Mouse (Mus musculus): ENCODE data around the gene Aspdh.

Aspdh gene

DNA sequence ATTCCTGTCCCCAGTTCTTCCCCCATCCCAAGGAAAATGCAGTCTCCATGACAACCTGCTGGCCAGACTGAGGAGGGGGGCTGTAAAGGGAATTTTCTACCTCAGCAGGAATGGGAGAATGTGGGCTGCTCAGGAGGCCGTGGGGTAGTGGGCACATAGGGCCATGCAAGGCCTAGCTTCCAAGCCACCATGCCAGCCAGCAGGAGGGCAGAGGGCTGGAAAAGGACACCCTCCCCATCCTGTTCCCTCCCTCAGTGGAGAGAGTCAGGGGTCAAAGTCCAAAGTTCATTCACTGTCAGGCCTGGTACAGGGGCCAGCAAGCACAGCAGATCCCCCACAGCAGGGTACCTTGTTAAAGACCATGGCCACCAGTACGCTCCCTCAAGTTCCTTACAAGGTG lies at the start of gene Aspdh:
Gene Aspdh, plus strand, starts transcription at position 281 of the 400 bp plus-strand sequence.
- in situ Hi-C loops (cut with MboI, MseI) = no loop called here

DNA sequence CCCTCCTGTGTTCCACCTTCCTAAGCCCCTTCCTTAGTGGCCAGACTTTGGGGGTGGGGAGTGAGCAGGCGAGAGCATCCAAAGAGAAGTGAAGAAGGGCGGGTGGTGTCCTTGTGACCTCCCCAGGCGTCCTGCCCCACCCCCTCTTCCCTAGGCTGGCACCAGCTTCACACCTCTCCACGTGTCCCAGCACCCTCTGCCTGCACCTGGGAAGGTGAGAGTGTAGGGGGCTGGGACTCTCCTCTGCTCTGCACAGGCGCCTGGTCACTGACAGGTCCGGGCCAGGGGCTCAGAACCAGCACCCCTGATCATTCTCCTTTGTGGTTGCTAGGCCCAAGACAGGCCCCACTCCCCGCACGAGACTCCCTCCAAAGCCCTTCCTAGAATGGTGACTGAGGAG lies 37.5 kb upstream of the Aspdh start:
- in situ Hi-C loops (cut with MboI, MseI) = no loop called here

GRCm38 (mm10) chr7:44428171-44428950 lies 36.8 kb upstream of the Aspdh start:
- in situ Hi-C loops (cut with MboI, MseI) = no loop called here

DNA sequence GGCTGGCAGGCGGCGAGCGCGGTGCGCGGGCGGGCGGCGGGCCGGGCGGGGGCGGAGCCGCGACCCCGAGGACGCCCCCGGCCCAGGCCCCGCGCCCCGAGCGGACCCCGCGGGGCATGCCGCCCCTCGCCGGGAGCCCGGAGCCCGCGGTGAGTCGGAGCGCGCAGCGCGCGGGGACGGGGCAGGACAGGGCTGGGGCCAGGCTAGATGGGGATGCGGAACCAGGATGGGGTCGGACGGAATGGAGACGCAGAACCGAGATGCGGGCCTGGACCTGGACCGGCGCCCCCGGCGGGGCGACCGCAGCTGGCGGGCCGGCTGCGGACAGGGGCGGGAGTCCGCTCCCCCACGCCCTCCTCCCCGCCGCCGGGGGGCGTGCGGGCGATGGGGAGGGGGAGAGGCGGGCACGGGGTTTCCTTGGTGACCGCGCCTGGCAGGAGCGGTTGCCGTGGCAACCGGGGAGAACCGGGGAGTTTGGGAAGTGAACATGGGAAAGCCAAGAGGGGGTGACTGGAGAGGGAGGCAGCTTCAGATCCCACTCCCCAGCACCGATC lies 36.1 kb upstream of the Aspdh start, which contains the start of gene Lrrc4b:
Gene Lrrc4b, plus strand, starts transcription at position 51 of the 554 bp plus-strand sequence.
- in situ Hi-C loops (cut with MboI, MseI) = no loop called here

GRCm38 (mm10) chr7:44429534-44430488 lies 35.4 kb upstream of the Aspdh start:
- in situ Hi-C loops (cut with MboI, MseI) = loop anchor here (10.0 kb wide), 1 partner anchor 655 kb away; the partner anchor contains the start of gene Klk11

- in situ Hi-C loops (cut with MboI, MseI) = loop anchor here (10.0 kb wide), 1 partner anchor 658 kb away; the partner anchor contains the start of gene Klk11
Observed at GRCm38 (mm10) chr7:44432550-44432949, 32.6 kb upstream of the Aspdh start.

- in situ Hi-C loops (cut with MboI, MseI) = loop anchor here (10.0 kb wide), 1 partner anchor 659 kb away; the partner anchor contains the start of gene Klk11
Observed at GRCm38 (mm10) chr7:44433371-44433770, 31.8 kb upstream of the Aspdh start.

GRCm38 (mm10) chr7:44434089-44434488 lies 31.1 kb upstream of the Aspdh start:
- in situ Hi-C loops (cut with MboI, MseI) = loop anchor here (10.0 kb wide), 1 partner anchor 659 kb away; the partner anchor contains the start of gene Klk11

GRCm38 (mm10) chr7:44435796-44436195 lies 29.4 kb upstream of the Aspdh start:
- in situ Hi-C loops (cut with MboI, MseI) = loop anchor here (10.0 kb wide), 1 partner anchor 661 kb away; the partner anchor contains the start of gene Klk11

GRCm38 (mm10) chr7:44436267-44436666 lies 28.9 kb upstream of the Aspdh start:
- in situ Hi-C loops (cut with MboI, MseI) = loop anchor here (10.0 kb wide), 1 partner anchor 661 kb away; the partner anchor contains the start of gene Klk11

GRCm38 (mm10) chr7:44437188-44437587 lies 28.0 kb upstream of the Aspdh start:
- in situ Hi-C loops (cut with MboI, MseI) = loop anchor here (10.0 kb wide), 1 partner anchor 662 kb away; the partner anchor contains the start of gene Klk11

- in situ Hi-C loops (cut with MboI, MseI) = loop anchor here (10.0 kb wide), 1 partner anchor 663 kb away; the partner anchor contains the start of gene Klk11
Observed at GRCm38 (mm10) chr7:44437933-44438332, 27.3 kb upstream of the Aspdh start.

DNA sequence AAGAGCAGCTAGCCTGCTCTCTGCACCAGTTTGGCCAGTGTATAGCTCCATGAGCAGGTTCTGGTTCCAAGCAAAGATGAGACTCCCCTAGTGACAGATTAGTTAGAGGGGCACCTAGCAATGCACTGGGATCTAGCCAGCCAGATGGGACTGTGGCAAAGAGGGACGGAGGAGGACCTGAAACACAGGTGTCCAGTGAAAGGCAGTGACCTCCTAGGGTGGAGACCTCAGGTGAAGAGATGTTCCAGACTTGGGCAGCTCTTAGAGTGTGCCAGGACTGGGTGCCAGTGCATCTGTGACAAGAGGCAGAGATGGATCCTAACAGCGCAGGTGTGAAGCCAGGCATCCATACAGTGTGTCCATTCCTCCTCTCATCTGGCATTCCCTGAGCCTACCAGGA lies 25.5 kb upstream of the Aspdh start:
- in situ Hi-C loops (cut with MboI, MseI) = loop anchor here (10.0 kb wide), 1 partner anchor 665 kb away; the partner anchor contains the start of gene Klk11

DNA sequence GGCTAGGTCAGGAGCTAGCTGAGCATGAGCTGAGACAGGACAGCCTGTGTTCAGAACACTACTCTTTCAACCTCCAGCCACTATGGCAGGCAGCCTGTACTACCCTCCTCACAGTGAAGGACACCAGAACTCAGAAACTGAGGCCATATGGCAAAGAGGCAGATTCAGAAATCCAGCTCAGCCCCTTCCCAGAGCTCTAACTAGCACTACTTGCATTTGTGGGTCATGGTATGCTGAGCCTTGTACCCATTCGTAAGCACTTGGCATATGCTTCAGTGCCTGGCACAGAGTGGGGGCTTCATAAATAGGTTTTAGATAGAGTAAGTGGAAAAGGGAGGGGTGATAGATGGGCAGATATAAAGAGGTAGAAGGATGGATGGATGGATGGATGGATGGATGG lies 24.7 kb upstream of the Aspdh start:
- in situ Hi-C loops (cut with MboI, MseI) = no loop called here

DNA sequence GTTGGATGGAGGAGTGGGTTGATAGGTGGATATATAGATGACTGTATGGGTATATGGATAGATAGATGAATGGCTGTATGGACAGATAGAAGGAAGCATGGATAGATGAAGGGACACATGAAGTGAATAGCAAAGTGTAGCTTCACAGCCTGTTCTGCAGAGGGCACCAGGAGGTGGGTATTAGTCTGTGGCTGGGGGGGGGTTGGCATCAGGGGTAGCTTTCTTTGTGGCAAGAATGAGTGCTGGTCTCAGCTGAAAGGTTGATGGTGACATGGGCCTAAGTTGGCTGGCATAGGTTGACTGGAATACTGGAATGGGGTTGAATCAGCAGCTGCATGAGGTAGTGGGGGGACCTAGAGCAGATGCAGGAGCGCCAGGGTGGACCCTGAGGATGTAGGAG lies 24.0 kb upstream of the Aspdh start:
- in situ Hi-C loops (cut with MboI, MseI) = no loop called here

GRCm38 (mm10) chr7:44441648-44442109 lies 23.5 kb upstream of the Aspdh start:
- in situ Hi-C loops (cut with MboI, MseI) = no loop called here

- in situ Hi-C loops (cut with MboI, MseI) = no loop called here
Observed at GRCm38 (mm10) chr7:44442407-44442821, 22.8 kb upstream of the Aspdh start.

DNA sequence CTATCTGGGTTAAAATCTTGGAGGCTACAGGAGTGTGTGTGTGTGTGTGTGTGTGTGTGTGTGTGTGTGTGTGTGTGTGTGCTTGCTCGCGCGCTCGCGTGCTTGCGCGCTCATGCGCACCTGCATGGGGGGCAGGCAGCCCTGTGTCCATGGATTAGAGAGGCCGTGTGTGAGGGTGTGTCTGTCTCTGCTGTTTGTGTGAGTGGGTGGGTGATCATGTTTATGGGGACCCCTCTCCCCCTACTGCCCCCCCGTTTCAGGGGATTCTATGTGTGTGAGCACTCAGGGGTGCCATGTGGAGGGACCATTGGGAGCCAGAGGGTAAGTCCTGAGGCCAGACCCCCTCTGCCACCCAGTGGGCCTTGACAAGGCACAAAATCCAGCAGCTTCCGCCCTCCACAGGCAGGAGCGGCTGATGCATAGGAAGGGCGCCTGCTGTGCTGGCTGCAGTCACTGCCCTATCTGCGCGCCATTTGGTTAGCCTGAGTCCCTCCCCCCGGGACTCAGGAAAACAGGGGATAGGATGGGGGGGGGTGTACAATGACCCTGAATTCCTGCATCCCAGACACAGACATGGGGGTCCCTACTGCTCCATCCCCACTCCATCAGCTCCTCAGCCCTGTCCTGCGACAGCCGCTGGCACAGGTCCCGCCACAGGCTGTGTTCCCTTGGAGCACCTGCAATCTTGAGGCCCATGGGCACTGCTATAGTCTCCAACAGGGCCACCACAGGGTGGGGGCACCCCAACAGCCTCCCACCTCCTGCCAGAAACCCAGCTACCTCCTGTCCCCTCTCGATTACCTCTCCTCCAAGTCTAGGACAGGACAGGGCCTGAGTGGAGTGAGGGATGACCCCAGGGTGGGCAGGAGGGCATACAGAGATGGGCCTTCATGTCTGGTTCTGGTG lies 21.7 kb upstream of the Aspdh start:
- in situ Hi-C loops (cut with MboI, MseI) = no loop called here

DNA sequence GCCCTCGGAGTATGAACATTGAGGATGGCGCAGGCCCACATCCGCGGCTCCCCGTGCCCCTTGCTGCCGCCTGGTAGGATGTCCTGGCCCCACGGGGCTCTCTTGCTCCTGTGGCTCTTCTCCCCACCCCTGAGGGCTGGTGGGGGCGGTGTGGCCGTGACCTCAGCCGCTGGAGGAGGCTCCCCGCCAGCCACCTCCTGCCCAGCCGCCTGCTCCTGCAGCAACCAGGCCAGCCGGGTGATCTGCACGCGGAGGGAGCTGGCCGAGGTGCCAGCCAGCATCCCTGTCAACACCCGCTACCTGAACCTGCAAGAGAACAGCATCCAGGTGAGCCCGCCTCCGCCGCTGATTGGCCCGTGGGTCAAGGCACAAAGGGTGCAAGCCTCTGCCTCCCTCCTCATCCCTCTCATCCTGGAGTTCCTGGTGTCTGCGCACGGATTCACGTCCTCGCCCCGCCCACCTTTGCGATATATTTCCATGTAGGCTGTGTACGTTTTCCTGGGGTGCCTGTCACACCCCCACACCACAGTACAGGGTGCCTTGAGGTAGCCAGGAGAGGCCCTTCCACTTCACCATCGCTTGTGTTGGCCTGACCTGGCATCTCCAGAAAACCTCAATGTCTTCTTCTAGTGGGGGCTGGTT lies 20.2 kb upstream of the Aspdh start:
- in situ Hi-C loops (cut with MboI, MseI) = no loop called here

- in situ Hi-C loops (cut with MboI, MseI) = no loop called here
Observed at GRCm38 (mm10) chr7:44445528-44445923, 19.7 kb upstream of the Aspdh start.
